Mouse (Mus musculus): Measurements from ENCODE around the gene Fam49a. TPM values are rescaled to one million over a fixed set of nuclear protein-coding genes. Genes with fewer than 3 reads are reported as not detected.

The Fam49a gene
- polyA plus RNA-seq, 1 experiment from 2014 or later, result 6.8 TPM

DNA sequence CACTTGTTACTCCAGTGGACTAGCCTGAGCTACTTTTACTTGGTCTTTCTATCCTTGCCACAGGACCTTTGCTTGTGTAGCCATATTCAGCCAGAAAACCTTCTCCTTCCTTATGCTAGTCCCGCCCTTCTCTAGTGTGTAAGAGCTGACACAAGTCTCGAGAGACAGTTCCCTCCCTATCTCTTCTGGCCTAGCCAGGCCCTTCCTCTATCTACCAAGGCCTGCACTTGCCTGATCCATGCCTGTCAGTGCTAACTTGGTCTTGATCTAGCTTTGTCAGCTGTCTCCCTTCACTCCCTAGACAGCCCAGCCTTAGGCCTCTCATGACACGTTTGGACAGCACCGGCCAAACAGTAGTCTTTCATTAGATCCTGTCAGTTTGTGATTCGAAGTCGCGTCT, 166.9 kb downstream of the Fam49a start:
- Histone ChIP-seq H3K9ac (no peak overlapping the region), H3K9me3 (replicated peaks) (no peaks in the 10 kb centered on the region), H3K4me3 (replicated peaks) (no peak overlapping the region), H3K4me1 (no peaks in the 10 kb centered on the region), H3K27me3 (no peaks in the 10 kb centered on the region), H3K36me3 (no peaks in the 10 kb centered on the region), H3K27ac (no peak overlapping the region), H3K4me2 (no peak overlapping the region)
- 78% methylated on average over 7 of the region's 7 CpGs for WGBS
- peak; percentile 85 for ATAC-seq (replicated peaks; ENCODE audit: low FRiP score)

Measured in kidney, embryonic 15.5 days (tissue).